Mouse (Mus musculus): ENCODE data around the gene Simc1. TPM values are rescaled to one million over a fixed set of nuclear protein-coding genes. Genes with fewer than 3 reads are reported as not detected.

The Simc1 gene
- polyA plus RNA-seq, 1 experiment from 2014 or later: 14.1 TPM

GRCm38 (mm10) chr13:54556176-54556575 lies 52.6 kb downstream of the Simc1 start:
- 93% methylated on average over 9 of the region's 9 CpGs for WGBS
- Histone ChIP-seq H3K9me3 (replicated peaks) (no peaks in the 10 kb centered on the region), H3K27ac (replicated peaks) (no peak overlapping the region), H3K9ac (no peak overlapping the region), H3K36me3 (peaks cover 93% of the 10 kb centered on the region), H3K27me3 (no peaks in the 10 kb centered on the region), H3K4me2 (replicated peaks) (no peak overlapping the region), H3K4me1 (no peaks in the 10 kb centered on the region), H3K4me3 (replicated peaks) (no peak overlapping the region)
- ATAC-seq (ENCODE audit: insufficient number of reproducible peaks, low FRiP score, low TSS enrichment, low read depth): no peak

GRCm38 (mm10) chr13:54556796-54557195 lies 53.2 kb downstream of the Simc1 start:
- H3K9ac ChIP-seq: no peak overlapping the region
- no peaks in the 10 kb centered on the region for H3K4me1 ChIP-seq
- H3K4me2 ChIP-seq (replicated peaks): no peak overlapping the region
- no peak overlapping the region for H3K27ac ChIP-seq (replicated peaks)
- no peaks in the 10 kb centered on the region for H3K27me3 ChIP-seq
- no peak overlapping the region for H3K4me3 ChIP-seq (replicated peaks)
- no peaks in the 10 kb centered on the region for H3K9me3 ChIP-seq (replicated peaks)
- 92% methylated on average over 3 of the region's 3 CpGs for WGBS
- no peak for ATAC-seq (ENCODE audit: insufficient number of reproducible peaks, low FRiP score, low TSS enrichment, low read depth)
- H3K36me3 ChIP-seq: peaks cover 91% of the 10 kb centered on the region

- H3K9me3 ChIP-seq (replicated peaks): no peaks in the 10 kb centered on the region
- WGBS: 95% methylated on average over 1 of the region's 1 CpGs
- H3K4me3 ChIP-seq (replicated peaks): no peak overlapping the region
- no peaks in the 10 kb centered on the region for H3K4me1 ChIP-seq
- peaks cover 83% of the 10 kb centered on the region for H3K36me3 ChIP-seq
- H3K27me3 ChIP-seq: no peaks in the 10 kb centered on the region
- ATAC-seq (ENCODE audit: insufficient number of reproducible peaks, low FRiP score, low TSS enrichment, low read depth): no peak
- H3K27ac ChIP-seq (replicated peaks): no peak overlapping the region
- no peak overlapping the region for H3K9ac ChIP-seq
- no peak overlapping the region for H3K4me2 ChIP-seq (replicated peaks)
These were observed 54.1 kb downstream of the Simc1 start for GRCm38 (mm10) chr13:54557652-54558051.

GRCm38 (mm10) chr13:54559656-54560055 lies 56.1 kb downstream of the Simc1 start:
- peaks cover 9% of the 10 kb centered on the region for H3K4me1 ChIP-seq
- no peak overlapping the region for H3K27ac ChIP-seq (replicated peaks)
- H3K4me3 ChIP-seq (replicated peaks): no peak overlapping the region
- peaks cover 72% of the 10 kb centered on the region for H3K36me3 ChIP-seq
- no peaks in the 10 kb centered on the region for H3K27me3 ChIP-seq
- WGBS: 92% methylated on average over 2 of the region's 2 CpGs
- H3K9me3 ChIP-seq (replicated peaks): no peaks in the 10 kb centered on the region
- H3K9ac ChIP-seq: no peak overlapping the region
- no peak overlapping the region for H3K4me2 ChIP-seq (replicated peaks)
- no peak for ATAC-seq (ENCODE audit: insufficient number of reproducible peaks, low FRiP score, low TSS enrichment, low read depth)

- 91% methylated on average over 7 of the region's 7 CpGs for WGBS
- no peak for ATAC-seq (ENCODE audit: insufficient number of reproducible peaks, low FRiP score, low TSS enrichment, low read depth)
- peaks cover 9% of the 10 kb centered on the region for H3K4me1 ChIP-seq
- H3K27ac ChIP-seq (replicated peaks): no peak overlapping the region
- no peaks in the 10 kb centered on the region for H3K27me3 ChIP-seq
- H3K9ac ChIP-seq: no peak overlapping the region
- no peak overlapping the region for H3K4me3 ChIP-seq (replicated peaks)
- H3K4me2 ChIP-seq (replicated peaks): no peak overlapping the region
- no peaks in the 10 kb centered on the region for H3K9me3 ChIP-seq (replicated peaks)
- H3K36me3 ChIP-seq: peaks cover 65% of the 10 kb centered on the region
These were observed 57.0 kb downstream of the Simc1 start for GRCm38 (mm10) chr13:54560608-54561007.

- 72% methylated on average over 7 of the region's 7 CpGs for WGBS
- no peak for ATAC-seq (ENCODE audit: insufficient number of reproducible peaks, low FRiP score, low TSS enrichment, low read depth)
- H3K27ac ChIP-seq (replicated peaks): no peak overlapping the region
- H3K27me3 ChIP-seq: no peaks in the 10 kb centered on the region
- no peak overlapping the region for H3K4me3 ChIP-seq (replicated peaks)
- H3K4me2 ChIP-seq (replicated peaks): no peak overlapping the region
- peaks cover 9% of the 10 kb centered on the region for H3K4me1 ChIP-seq
- no peak overlapping the region for H3K9ac ChIP-seq
- H3K36me3 ChIP-seq: peaks cover 45% of the 10 kb centered on the region
- no peaks in the 10 kb centered on the region for H3K9me3 ChIP-seq (replicated peaks)
These were observed 59.0 kb downstream of the Simc1 start for GRCm38 (mm10) chr13:54562562-54562961.

- no peaks in the 10 kb centered on the region for H3K27me3 ChIP-seq
- peak overlapping the region; percentile 93 for H3K9ac ChIP-seq
- 13% methylated on average over 36 of the region's 45 CpGs for WGBS
- no peaks in the 10 kb centered on the region for H3K9me3 ChIP-seq (replicated peaks)
- H3K4me1 ChIP-seq: peaks cover 9% of the 10 kb centered on the region
- H3K4me2 ChIP-seq (replicated peaks): peak overlapping the region; percentile 82
- H3K36me3 ChIP-seq: peaks cover 26% of the 10 kb centered on the region
- H3K27ac ChIP-seq (replicated peaks): peak overlapping the region; percentile 73
- H3K4me3 ChIP-seq (replicated peaks): peak overlapping the region; percentile 97
- peak; percentile 17 for ATAC-seq (ENCODE audit: insufficient number of reproducible peaks, low FRiP score, low TSS enrichment, low read depth)
These were observed 60.9 kb downstream of the Simc1 start for GRCm38 (mm10) chr13:54564232-54565200.

GRCm38 (mm10) chr13:54565201-54565581 lies 61.6 kb downstream of the Simc1 start, which contains the start of gene 4833439L19Rik:
TSS of gene 4833439L19Rik (minus strand) at chr13:54565435.
- peak within 1 kb of the TSS; percentile 97 for H3K4me3 ChIP-seq (replicated peaks)
- peak within 1 kb of the TSS; percentile 82 for H3K4me2 ChIP-seq (replicated peaks)
- no peaks in the 10 kb centered on the region for H3K27me3 ChIP-seq
- WGBS: under 1% methylated on average over 27 of the region's 27 CpGs
- H3K27ac ChIP-seq (replicated peaks): peak within 1 kb of the TSS; percentile 73
- H3K9ac ChIP-seq: peak within 1 kb of the TSS; percentile 93
- H3K9me3 ChIP-seq (replicated peaks): no peaks in the 10 kb centered on the region
- peaks cover 19% of the 10 kb centered on the region for H3K36me3 ChIP-seq
- peak; percentile 93 for ATAC-seq (ENCODE audit: insufficient number of reproducible peaks, low FRiP score, low TSS enrichment, low read depth)
- peaks cover 9% of the 10 kb centered on the region for H3K4me1 ChIP-seq

GRCm38 (mm10) chr13:54565594-54566345 lies 62.2 kb downstream of the Simc1 start:
- no peaks in the 10 kb centered on the region for H3K9me3 ChIP-seq (replicated peaks)
- no peak overlapping the region for H3K9ac ChIP-seq
- H3K4me2 ChIP-seq (replicated peaks): peak overlapping the region; percentile 82
- 36% methylated on average over 8 of the region's 8 CpGs for WGBS
- no peaks in the 10 kb centered on the region; the same call in 1 of the 2 replicates for H3K27me3 ChIP-seq
- ATAC-seq (ENCODE audit: insufficient number of reproducible peaks, low FRiP score, low TSS enrichment, low read depth): peak; percentile 47
- peaks cover 13% of the 10 kb centered on the region for H3K36me3 ChIP-seq
- peak overlapping the region; percentile 97 for H3K4me3 ChIP-seq (replicated peaks)
- peaks cover 9% of the 10 kb centered on the region for H3K4me1 ChIP-seq
- H3K27ac ChIP-seq (replicated peaks): peak overlapping the region; percentile 59; the same call in 1 of the 2 replicates

- WGBS: 44% methylated on average over 5 of the region's 5 CpGs
These were observed 64.8 kb downstream of the Simc1 start for GRCm38 (mm10) chr13:54568380-54568779.

GRCm38 (mm10) chr13:54569282-54569681 lies 65.7 kb downstream of the Simc1 start:
- no peaks in the 10 kb centered on the region for H3K9me3 ChIP-seq (replicated peaks)
- no peaks in the 10 kb centered on the region; the same call in 1 of the 2 replicates for H3K27me3 ChIP-seq
- peaks cover 3% of the 10 kb centered on the region for H3K4me1 ChIP-seq
- H3K4me3 ChIP-seq (replicated peaks): no peak overlapping the region
- H3K9ac ChIP-seq: no peak overlapping the region
- H3K4me2 ChIP-seq (replicated peaks): no peak overlapping the region
- no peaks in the 10 kb centered on the region for H3K36me3 ChIP-seq
- no peak overlapping the region for H3K27ac ChIP-seq (replicated peaks)
- no peak for ATAC-seq (ENCODE audit: insufficient number of reproducible peaks, low FRiP score, low TSS enrichment, low read depth)
- WGBS: 35% methylated on average over 1 of the region's 1 CpGs

More at GRCm38 (mm10) chr13:54568380-54568779, 64.8 kb downstream of the Simc1 start:
- Histone ChIP-seq H3K9ac (no peak overlapping the region), H3K4me1 (peaks cover 9% of the 10 kb centered on the region), H3K4me2 (replicated peaks) (no peak overlapping the region), H3K27ac (replicated peaks) (no peak overlapping the region), H3K4me3 (replicated peaks) (no peak overlapping the region), H3K27me3 (no peaks in the 10 kb centered on the region; the same call in 1 of the 2 replicates), H3K9me3 (replicated peaks) (no peaks in the 10 kb centered on the region), H3K36me3 (no peaks in the 10 kb centered on the region)
- ATAC-seq (ENCODE audit: insufficient number of reproducible peaks, low FRiP score, low TSS enrichment, low read depth): no peak

Data from embryonic facial prominence, embryonic 15.5 days (tissue).